Mouse (Mus musculus) heart, embryonic 14.5 days (tissue): ENCODE results near the gene Gm15517. TPM values are rescaled to one million over a fixed set of nuclear protein-coding genes. Genes with fewer than 3 reads are reported as not detected.
"Not testable (repeated sequence)": the region's sequence is repeated elsewhere in the genome, so short reads cannot be mapped to it uniquely, and the experiment has no call there.

Source experiments
- ATAC-seq: fragments of 200-750 bp; cut with Nextera tagmentation; 2 replicates; pipeline ENCODE4 v1.8.0; 2017; ENCODE audit warnings: low read depth, moderate TSS enrichment; ENCODE audit not compliant: insufficient number of reproducible peaks, insufficient read depth, low FRiP score
- H3K27ac ChIP-seq, 2 experiments: fragments of 200-500 bp in 1 of 2; fragments of 300-500 bp in 1 of 2; sonication (generic) in 1 of 2; replicated peaks in 1 of 2; 2 replicates each; pipeline ENCODE4 v1.5.1; 2012 to 2014; ENCODE audit warnings: low read depth in 2 of 2, low read length in 2 of 2, control low read depth in 1 of 2, mild to moderate bottlenecking in 1 of 2, mixed read lengths in 1 of 2; ENCODE audit not compliant: control insufficient read depth in 1 of 2, insufficient read depth in 1 of 2
- H3K27me3 ChIP-seq: fragments of 300-500 bp; sonication (generic); 2 replicates; pipeline ENCODE4 v1.6.1; 2014; ENCODE audit warnings: mild to moderate bottlenecking, low read length, control low read depth; ENCODE audit not compliant: control insufficient read depth, insufficient read depth
- H3K36me3 ChIP-seq: fragments of 300-500 bp; sonication (generic); 2 replicates; pipeline ENCODE4 v1.6.1; 2014; ENCODE audit warnings: mild to moderate bottlenecking, control low read depth, low read length, mixed read lengths; ENCODE audit not compliant: control insufficient read depth, insufficient read depth
- H3K4me1 ChIP-seq, 2 experiments: fragments of 200-500 bp in 1 of 2; fragments of 300-500 bp in 1 of 2; sonication (generic) in 1 of 2; 2 replicates each; pipeline ENCODE4 v1.6.1; 2012 to 2014; ENCODE audit warnings: low read length in 2 of 2, control low read depth in 1 of 2, mixed read lengths in 1 of 2; ENCODE audit not compliant: control insufficient read depth in 2 of 2, insufficient read depth in 2 of 2
- H3K4me2 ChIP-seq: fragments of 300-500 bp; sonication (generic); 2 replicates; pipeline ENCODE4 v1.6.1; 2014; ENCODE audit warnings: mild to moderate bottlenecking, low read length
- H3K4me3 ChIP-seq, 2 experiments: fragments of 200-500 bp in 1 of 2; fragments of 300-500 bp in 1 of 2; sonication (generic) in 1 of 2; 2 replicates each; pipeline ENCODE4 v1.5.1; 2012 to 2014; ENCODE audit warnings: low read length in 2 of 2, mild to moderate bottlenecking in 2 of 2, control low read depth in 1 of 2, low read depth in 1 of 2, moderate library complexity in 1 of 2; ENCODE audit not compliant: control insufficient read depth in 1 of 2, insufficient read depth in 1 of 2
- H3K9ac ChIP-seq: fragments of 300-500 bp; sonication (generic); 2 replicates; pipeline ENCODE4 v1.6.1; 2014; ENCODE audit warnings: mild to moderate bottlenecking, low read length
- H3K9me3 ChIP-seq: fragments of 300-500 bp; sonication (generic); 2 replicates; pipeline ENCODE4 v1.6.1; 2016; ENCODE audit warnings: low read length, control low read depth; ENCODE audit not compliant: control insufficient read depth
- WGBS: fragments of 180-500 bp; shearing (Covaris S2); extraction: QIAGEN DNeasy Blood & Tissue Kit; methylation state at CpG from one replicate; pipeline ENCODE4 v1.1.7; 2014; 5-methylcytosine and 5-hydroxymethylcytosine counted together
- polyA plus RNA-seq: library from polyadenylated mRNA; unstranded; fragments of >200 nt; fragmentation: Nextera tagmentation; extraction: Ambion mirVana; gene quantifications from 2 replicates; pipeline ENCODE4 v1.2.1, GENCODE M21; 2014

Gene Gm15517
- polyA plus RNA-seq, 1 experiment from 2014 or later: not detected

DNA sequence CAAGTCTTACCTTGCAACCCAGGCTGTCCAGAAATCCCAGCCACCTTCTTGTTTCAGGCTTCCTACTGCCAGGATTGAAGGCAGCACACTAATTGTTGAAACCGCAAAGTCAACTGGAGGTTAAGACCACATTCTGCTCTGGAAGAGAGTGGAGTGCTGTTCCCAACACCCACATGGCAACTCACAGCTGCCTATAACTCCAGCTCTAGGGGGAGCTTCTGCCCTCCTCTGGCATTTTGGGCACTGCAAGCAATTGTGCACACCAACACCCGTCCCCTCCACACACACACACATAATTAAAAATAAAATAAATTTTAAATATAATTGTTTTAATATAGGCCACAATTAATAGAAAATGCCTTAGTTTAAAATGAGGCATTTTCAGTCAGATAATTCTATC, 20.1 kb upstream of the Gm15517 start:
- ATAC-seq: no peak
- WGBS: 70% methylated on average over 2 of the region's 2 CpGs
- Histone ChIP-seq H3K4me2 (no peak overlapping the region), H3K36me3 (no peaks in the 10 kb centered on the region), H3K9me3 (no peaks in the 10 kb centered on the region), H3K9ac (no peak overlapping the region), H3K27ac (no peak overlapping the region), H3K4me3 (no peak overlapping the region), H3K4me1 (peaks cover 3 to 6% of the 10 kb centered on the region in 2 experiments; a peak in 2 of 4 replicates), H3K27me3 (no peaks in the 10 kb centered on the region)

DNA sequence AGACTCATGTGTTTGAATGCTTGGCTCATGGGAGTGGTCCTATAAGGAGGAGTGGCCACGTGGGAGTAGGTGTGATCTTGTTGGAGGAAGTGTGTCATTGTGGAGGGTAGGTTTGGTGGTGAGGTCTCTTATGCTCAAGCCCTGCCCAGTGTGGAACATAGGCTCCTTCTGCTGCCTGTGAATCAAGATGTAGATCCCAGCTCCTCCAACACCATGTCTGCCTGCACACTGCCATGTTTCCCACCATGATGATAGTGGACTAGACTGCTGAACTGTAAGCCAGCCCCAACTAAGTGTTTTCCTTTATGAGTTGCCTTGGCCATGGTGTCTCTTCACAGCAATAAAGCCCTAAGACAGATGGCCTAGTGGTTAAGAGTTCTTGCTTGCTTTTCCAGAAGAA, 17.2 kb upstream of the Gm15517 start:
- H3K36me3 ChIP-seq: peaks cover 14% of the 10 kb centered on the region
- peaks cover 3 to 16% of the 10 kb centered on the region in 2 experiments; a peak in 3 of 4 replicates for H3K4me1 ChIP-seq
- no peak overlapping the region for H3K4me2 ChIP-seq
- ATAC-seq: no peak
- H3K27ac ChIP-seq: no peak overlapping the region
- H3K4me3 ChIP-seq: no peak overlapping the region
- no peaks in the 10 kb centered on the region for H3K9me3 ChIP-seq
- no peak overlapping the region for H3K9ac ChIP-seq
- no peaks in the 10 kb centered on the region for H3K27me3 ChIP-seq
- 63% methylated on average over 1 of the region's 1 CpGs for WGBS

DNA sequence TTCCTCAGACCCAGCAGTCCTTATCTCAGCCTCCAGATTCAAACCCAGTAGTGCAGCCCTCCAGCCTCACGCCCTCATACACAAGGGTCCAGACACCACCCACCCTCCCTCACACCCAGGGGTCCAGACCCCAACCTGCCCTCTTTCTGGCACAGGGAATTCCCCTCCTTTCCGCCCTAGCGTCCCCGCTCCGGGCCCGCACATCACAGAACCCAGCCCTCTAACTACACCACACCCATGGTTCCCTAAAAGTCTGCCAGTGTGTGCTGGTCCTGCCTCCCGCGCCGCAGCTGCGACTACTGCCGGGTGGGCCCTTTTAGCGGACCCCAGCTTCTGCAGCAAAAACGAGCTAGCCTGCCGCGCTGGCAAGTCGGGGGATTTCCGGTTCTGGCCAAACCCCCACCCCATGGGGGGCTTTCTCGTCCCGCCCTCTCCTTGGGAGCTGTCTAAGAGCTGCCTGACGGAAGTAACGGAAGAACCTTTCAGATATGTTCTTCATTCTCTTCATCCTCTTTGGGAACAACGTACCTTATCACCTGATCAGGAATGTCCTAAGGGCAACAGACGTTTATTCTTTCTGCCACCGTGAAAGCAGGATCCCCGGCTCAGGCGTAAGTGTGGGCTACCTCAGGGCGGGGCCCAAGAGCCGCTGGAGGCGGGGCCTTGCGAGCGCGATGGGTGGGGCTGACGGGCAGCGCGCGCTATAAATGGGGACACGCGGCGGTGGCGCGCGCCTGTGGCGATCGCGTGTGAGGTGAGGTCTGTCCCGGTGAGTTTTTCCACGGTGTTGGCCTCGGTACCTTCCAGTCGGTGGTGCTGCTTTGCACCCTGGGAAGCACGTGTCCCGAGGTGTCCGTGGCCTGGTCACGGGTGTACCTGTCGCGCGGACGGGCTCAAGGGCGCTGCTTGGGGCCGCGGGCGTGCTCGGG, 14.9 kb upstream of the Gm15517 start, which contains the start of the genes 1700028J19Rik and 2410002F23Rik:
TSS of gene 1700028J19Rik (minus strand) at position 641 of the 929 bp plus-strand sequence.
TSS of gene 2410002F23Rik (plus strand) at position 668 of the 929 bp plus-strand sequence.
- peak; percentile 86 for ATAC-seq
- Histone ChIP-seq H3K27me3 (no peaks in the 10 kb centered on the region), H3K27ac (peak within 1 kb of the TSS; percentile 86 to 88), H3K9me3 (no peaks in the 10 kb centered on the region), H3K4me2 (peak within 1 kb of the TSS; percentile 92), H3K4me3 (peak within 1 kb of the TSS; percentile 84 to 97), H3K4me1 (peaks cover 3 to 16% of the 10 kb centered on the region in 2 experiments; a peak in 3 of 4 replicates), H3K36me3 (peaks cover 34% of the 10 kb centered on the region), H3K9ac (peak within 1 kb of the TSS; percentile 97)
- under 1% methylated on average over 62 of the region's 62 CpGs for WGBS

DNA sequence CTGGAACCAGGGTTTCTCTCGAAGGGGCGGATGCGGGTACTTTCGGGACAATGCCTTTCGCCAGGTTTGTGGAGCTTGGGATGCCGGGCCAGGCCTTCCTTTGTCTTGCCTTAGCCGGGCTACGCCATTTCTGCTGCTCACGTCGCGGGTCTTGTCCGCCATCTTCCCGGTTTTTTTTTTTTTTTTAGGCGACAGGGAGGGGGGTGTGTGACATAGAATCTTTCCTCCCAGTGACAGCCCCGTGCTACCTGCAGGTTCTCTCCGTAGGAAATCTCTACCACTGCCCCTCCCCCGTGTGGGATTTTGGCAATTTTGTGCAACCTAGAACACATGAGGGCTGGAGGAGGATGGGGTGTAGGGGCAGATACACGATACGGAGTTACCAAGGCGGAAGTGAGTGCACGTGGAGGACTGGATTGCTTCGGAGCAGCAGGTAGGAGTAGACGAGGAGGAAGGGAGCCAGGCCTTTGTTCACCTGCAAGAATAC, 14.2 kb upstream of the Gm15517 start:
- H3K4me3 ChIP-seq: peak overlapping the region; percentile 84 to 97
- H3K4me2 ChIP-seq: peak overlapping the region; percentile 92
- H3K4me1 ChIP-seq: peaks cover 3 to 16% of the 10 kb centered on the region in 2 experiments; a peak in 3 of 4 replicates
- peaks cover 39% of the 10 kb centered on the region for H3K36me3 ChIP-seq
- WGBS: under 1% methylated on average over 23 of the region's 23 CpGs
- H3K27ac ChIP-seq: peak overlapping the region; percentile 86 to 88
- H3K27me3 ChIP-seq: no peaks in the 10 kb centered on the region
- H3K9me3 ChIP-seq: no peaks in the 10 kb centered on the region
- H3K9ac ChIP-seq: peak overlapping the region; percentile 97
- ATAC-seq: no peak

DNA sequence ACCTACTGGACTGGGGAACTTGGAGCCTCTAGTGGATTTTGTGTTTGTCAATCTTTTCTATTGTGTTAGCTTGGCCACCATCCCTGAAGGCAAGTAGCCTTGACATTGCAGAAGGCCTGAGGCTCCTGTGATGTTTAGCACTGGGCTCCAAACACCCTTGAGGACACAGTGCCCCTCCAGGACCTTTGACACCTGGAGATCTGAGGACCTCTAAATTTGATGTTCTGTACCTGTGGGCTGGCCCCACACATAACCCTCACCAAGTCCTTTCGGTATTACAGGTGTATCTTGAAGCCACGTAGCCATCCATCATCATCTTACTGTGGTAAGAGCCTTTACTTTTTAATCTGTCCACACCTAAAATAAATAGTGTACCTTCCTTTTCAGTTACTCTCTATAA, 13.3 kb upstream of the Gm15517 start:
- Histone ChIP-seq H3K4me1 (peaks cover 3 to 16% of the 10 kb centered on the region in 2 experiments; a peak in 3 of 4 replicates), H3K4me3 (peak overlapping the region in 1 of 2 experiments; percentile 97; a peak in 2 of 4 replicates), H3K36me3 (peaks cover 48% of the 10 kb centered on the region), H3K27me3 (no peaks in the 10 kb centered on the region), H3K27ac (no peak overlapping the region), H3K4me2 (peak overlapping the region; percentile 92), H3K9me3 (no peaks in the 10 kb centered on the region), H3K9ac (peak overlapping the region; percentile 97)
- WGBS: 96% methylated on average over 2 of the region's 2 CpGs
- ATAC-seq: no peak

DNA sequence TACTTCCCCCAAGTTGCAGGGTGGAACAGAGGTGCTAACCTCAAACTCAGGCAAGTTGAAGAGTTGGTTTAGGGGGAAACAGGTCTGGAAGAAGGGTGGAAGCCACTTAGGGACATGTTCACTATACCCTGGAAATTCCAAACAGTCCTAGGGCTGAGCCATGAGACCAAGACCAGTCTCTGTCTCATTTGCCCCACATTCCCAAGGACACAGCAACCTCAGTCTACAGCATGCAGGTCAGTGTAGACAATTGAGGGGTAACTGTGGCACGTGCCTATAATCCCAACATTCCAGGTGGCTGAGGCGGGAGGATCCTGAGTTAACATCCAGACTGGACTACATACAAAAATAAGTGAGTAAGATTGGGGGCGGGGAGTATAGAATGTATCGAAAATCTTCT, 12.0 kb upstream of the Gm15517 start:
- H3K4me3 ChIP-seq: no peak overlapping the region
- 94% methylated on average over 4 of the region's 4 CpGs for WGBS
- peaks cover 3 to 16% of the 10 kb centered on the region in 2 experiments; a peak in 3 of 4 replicates for H3K4me1 ChIP-seq
- no peaks in the 10 kb centered on the region for H3K27me3 ChIP-seq
- H3K27ac ChIP-seq: no peak overlapping the region
- no peaks in the 10 kb centered on the region for H3K9me3 ChIP-seq
- no peak overlapping the region for H3K4me2 ChIP-seq
- no peak for ATAC-seq
- H3K36me3 ChIP-seq: peaks cover 60% of the 10 kb centered on the region
- H3K9ac ChIP-seq: no peak overlapping the region

DNA sequence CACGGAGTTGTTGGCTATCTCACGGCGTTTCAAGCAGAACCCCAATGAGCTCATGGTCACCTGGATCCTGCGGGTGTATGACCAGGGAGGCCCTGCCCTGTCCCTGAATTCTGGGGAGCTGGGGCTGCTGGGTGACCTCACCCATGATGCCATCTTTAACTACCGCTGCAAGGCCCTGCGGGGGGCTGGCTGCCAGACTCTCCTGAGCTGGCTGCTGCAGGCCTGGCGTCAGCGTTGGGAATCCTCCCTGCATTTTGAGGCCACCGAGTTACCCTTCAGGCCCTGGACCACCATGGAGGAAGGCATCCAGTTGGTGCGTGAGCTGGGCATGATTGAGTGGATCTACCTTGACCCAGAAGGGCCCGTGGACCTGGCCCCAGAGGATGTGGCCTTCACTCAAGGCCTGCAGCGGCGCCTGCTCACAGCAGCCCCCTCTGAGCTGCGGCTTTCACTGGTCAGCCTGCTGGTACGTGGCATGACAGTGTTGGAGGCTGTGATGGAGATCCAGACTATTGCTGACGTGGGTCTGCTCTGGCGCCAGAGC, 10.4 kb upstream of the Gm15517 start:
- ATAC-seq, H3K27ac ChIP-seq: not testable (repeated sequence)
- peaks cover 60% of the 10 kb centered on the region for H3K36me3 ChIP-seq

More for the DNA sequence above, 10.4 kb upstream of the Gm15517 start:
- 89% methylated on average over 17 of the region's 17 CpGs for WGBS
- H3K9me3 ChIP-seq, H3K9ac ChIP-seq, H3K27me3 ChIP-seq, H3K4me3 ChIP-seq, H3K4me2 ChIP-seq: not testable (repeated sequence)
- peaks cover 5 to 18% of the 10 kb centered on the region in 2 experiments; a peak in 3 of 4 replicates for H3K4me1 ChIP-seq
